Mouse (Mus musculus) olfactory bulb, adult 2 months (tissue): ENCODE measurements around the gene Phb.

Experiments used
- CTCF ChIP-seq: fragments of 200-500 bp; IDR thresholded peaks from 2 replicates; pipeline ENCODE4 v1.5.1; 2012; ENCODE audit warnings: low read depth, mild to moderate bottlenecking, low read length, moderate library complexity; ENCODE audit not compliant: insufficient read depth
- POLR2A ChIP-seq: fragments of 200-500 bp; IDR thresholded peaks from 2 replicates; pipeline ENCODE4 v1.6.1; 2012; ENCODE audit warnings: mild to moderate bottlenecking, low read depth, low read length, moderate library complexity; ENCODE audit not compliant: insufficient read depth

DNA sequence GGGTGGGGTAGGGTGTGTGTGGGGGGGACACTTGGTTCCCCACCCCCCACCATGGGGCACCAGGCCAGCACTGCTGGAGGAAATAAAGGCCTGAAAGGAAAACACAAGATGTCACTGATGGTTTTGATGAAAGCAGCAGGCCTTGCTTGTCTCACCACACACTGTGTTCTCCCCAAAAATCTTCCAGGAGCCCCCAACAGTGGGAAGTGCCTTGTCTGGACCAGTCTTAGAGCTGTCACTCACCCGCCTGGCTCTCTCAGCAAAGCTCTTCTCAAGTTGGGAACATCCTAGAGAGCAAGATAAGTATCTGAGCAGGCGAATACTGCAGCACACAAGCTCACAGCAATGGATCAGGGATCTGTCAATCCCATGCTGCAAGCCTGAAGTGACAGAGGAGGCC lies 26.0 kb upstream of the Phb start:
- no peak for TF ChIP-seq CTCF
- no peak for TF ChIP-seq POLR2A
